Mouse (Mus musculus) heart, embryonic 12.5 days (tissue): ENCODE measurements at regions not wholly inside any gene's neighbourhood (a gene's known extent, or its start where the extent isn't known, plus 50 kb on each side); places are given as distances from the start of the nearest gene placed in this dataset.

Experiments used
- ATAC-seq: fragments of 200-750 bp; cut with Nextera tagmentation; 2 replicates; pipeline ENCODE4 v1.8.0; 2017; ENCODE audit warnings: moderate TSS enrichment, moderate library complexity; ENCODE audit not compliant: insufficient number of reproducible peaks, low FRiP score
- H3K27ac ChIP-seq: fragments of 300-500 bp; sonication (generic); 2 replicates; pipeline ENCODE4 v1.5.1; 2016; ENCODE audit warnings: mild to moderate bottlenecking, moderate library complexity; ENCODE audit not compliant: poor library complexity, severe bottlenecking
- H3K27me3 ChIP-seq: fragments of 300-500 bp; sonication (generic); replicated peaks from 2 replicates; pipeline ENCODE4 v1.6.1; 2016; ENCODE audit warnings: mild to moderate bottlenecking, moderate library complexity
- H3K36me3 ChIP-seq: fragments of 300-500 bp; sonication (generic); 2 replicates; pipeline ENCODE4 v1.6.1; 2016; ENCODE audit warnings: mild to moderate bottlenecking, moderate library complexity
- H3K4me1 ChIP-seq: fragments of 300-500 bp; sonication (generic); replicated peaks from 2 replicates; pipeline ENCODE4 v1.6.1; 2016; ENCODE audit warnings: mild to moderate bottlenecking
- H3K4me2 ChIP-seq: fragments of 300-500 bp; sonication (generic); 2 replicates; pipeline ENCODE4 v1.6.1; 2016; ENCODE audit warnings: mild to moderate bottlenecking, moderate library complexity
- H3K4me3 ChIP-seq: fragments of 300-500 bp; sonication (generic); 2 replicates; pipeline ENCODE4 v1.5.1; 2016; ENCODE audit warnings: mild to moderate bottlenecking
- H3K9ac ChIP-seq: fragments of 300-500 bp; sonication (generic); 2 replicates; pipeline ENCODE4 v1.6.1; 2016; ENCODE audit warnings: mild to moderate bottlenecking, moderate library complexity
- H3K9me3 ChIP-seq: fragments of 300-500 bp; sonication (generic); replicated peaks from 2 replicates; pipeline ENCODE4 v1.6.1; 2016; ENCODE audit warnings: mild to moderate bottlenecking, moderate library complexity
- WGBS: fragments of 180-500 bp; shearing (Covaris S2); methylation state at CpG from one replicate; pipeline ENCODE4 v1.1.7; 2016; 5-methylcytosine and 5-hydroxymethylcytosine counted together

DNA sequence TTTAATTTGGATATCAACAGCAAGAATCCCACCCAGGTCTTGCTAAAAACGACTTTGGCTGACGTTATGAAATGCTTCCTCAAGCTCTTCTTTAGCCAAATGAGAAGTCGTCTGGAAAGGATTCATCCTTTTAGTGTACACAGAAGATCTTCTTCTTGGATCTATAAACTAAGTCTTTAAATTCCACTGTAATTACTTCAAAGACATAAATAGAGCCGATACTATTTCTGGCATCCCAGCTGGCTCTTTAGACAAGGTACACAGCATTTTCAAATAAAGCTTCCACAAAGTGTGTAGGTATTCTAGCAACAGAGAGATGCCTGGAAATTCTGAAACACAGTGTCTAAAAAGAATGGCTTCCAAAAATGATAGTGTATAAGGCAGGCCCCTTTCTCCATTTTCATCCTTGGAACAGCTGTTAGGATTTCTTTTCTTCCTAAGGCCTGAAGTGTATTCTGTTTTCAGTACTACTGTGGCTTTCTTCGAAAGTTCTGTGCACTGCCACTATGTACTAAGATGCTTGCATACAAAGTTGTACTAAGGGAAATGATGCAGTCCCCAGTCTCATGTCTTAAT, 371.4 kb downstream of the Inhba start:
- no peak overlapping the region for H3K4me3 ChIP-seq
- no peak overlapping the region for H3K4me2 ChIP-seq
- no peak for ATAC-seq
- H3K27ac ChIP-seq, result no peak overlapping the region
- H3K36me3 ChIP-seq, result no peaks in the 10 kb centered on the region
- no peaks in the 10 kb centered on the region for H3K4me1 ChIP-seq
- no peak overlapping the region for H3K9ac ChIP-seq
- WGBS, result 70% methylated on average over 5 of the region's 5 CpGs
- H3K27me3 ChIP-seq, result no peaks in the 10 kb centered on the region
- no peaks in the 10 kb centered on the region for H3K9me3 ChIP-seq

DNA sequence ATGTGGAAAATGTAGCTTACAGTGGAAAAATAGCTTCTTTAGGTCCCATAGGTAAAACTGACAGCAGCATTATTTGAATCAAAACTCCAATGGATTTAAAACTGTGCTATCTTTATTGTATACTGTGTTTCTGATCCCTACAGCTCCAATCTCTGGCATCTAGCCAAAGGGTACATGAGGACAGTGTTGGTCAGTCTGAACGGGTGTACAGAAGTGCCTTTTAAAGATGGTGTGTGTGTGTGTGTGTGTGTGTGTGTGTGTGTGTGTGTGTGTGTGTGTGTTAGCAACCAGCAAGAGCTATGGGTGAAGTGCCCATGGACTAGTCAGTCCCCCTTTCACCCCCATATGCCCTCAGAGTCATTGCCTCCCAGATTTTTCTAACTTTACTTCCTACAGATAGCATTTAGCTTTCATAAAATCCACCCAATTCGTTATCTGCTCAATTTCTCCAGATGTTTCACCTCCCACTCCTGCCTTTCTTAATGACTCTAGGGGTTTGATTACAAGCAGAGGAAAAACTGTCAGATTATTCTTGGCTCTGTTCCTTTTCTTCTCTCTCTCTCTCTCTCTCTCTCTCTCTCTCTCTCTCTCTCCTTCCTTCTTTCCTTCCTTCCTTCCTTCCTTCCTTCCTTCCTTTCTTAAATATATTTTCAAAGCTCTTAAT, 404.8 kb downstream of the Inhba start:
- no peak overlapping the region for H3K4me3 ChIP-seq
- ATAC-seq, result 0 out of 2 replicates have a peak, but pooled peaks have one; percentile 36
- H3K9ac ChIP-seq, result no peak overlapping the region
- WGBS, result 11% methylated on average over 2 of the region's 2 CpGs
- no peaks in the 10 kb centered on the region for H3K9me3 ChIP-seq
- no peaks in the 10 kb centered on the region for H3K36me3 ChIP-seq
- peaks cover 3% of the 10 kb centered on the region; the same call in 1 of the 2 replicates for H3K4me1 ChIP-seq
- no peaks in the 10 kb centered on the region for H3K27me3 ChIP-seq
- no peak overlapping the region for H3K27ac ChIP-seq
- no peak overlapping the region for H3K4me2 ChIP-seq

DNA sequence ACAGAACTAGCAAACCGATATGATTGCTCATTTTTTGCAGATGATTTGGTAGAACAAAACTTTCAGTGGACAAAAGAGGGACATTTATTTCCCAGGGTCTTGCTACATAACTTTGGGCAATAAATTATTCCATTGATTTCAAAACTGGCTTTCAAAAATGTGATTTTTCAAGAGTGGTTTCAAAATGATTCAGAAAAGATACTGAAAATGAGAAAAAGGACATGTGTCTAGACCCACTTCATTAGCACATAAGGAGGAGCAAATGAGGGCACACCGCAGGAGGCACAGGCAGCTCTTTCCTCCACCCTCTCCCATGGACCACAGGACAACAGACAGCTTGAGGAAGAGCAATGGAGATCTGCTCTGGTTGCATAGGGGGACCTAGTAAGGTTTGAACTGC, 412.5 kb downstream of the Inhba start:
- WGBS, result 69% methylated on average over 2 of the region's 2 CpGs
- H3K27me3 ChIP-seq, result no peaks in the 10 kb centered on the region

DNA sequence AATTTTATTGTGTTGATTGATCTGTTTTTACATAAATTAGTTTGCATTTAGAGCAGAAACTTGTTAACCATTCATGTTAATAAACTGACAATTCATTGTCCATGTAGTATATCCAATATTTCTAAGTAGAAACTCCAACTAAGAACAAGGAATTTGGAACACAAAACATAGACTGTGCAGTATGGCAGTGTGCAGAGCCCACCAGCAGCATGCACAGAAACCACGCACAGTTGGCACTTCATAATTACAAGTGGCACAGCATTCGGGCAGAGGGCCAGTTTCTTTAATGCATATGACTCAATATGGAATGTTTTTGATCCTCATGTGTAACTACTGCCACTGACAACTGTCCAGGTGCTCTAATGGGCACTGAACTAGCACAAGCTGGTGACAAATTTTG, 423.8 kb downstream of the Inhba start:
- H3K4me1 ChIP-seq, result no peaks in the 10 kb centered on the region
- no peak overlapping the region for H3K9ac ChIP-seq
- H3K27ac ChIP-seq, result no peak overlapping the region
- H3K36me3 ChIP-seq, result no peaks in the 10 kb centered on the region
- no peaks in the 10 kb centered on the region for H3K27me3 ChIP-seq
- no peaks in the 10 kb centered on the region for H3K9me3 ChIP-seq
- no peak overlapping the region for H3K4me2 ChIP-seq
- 74% methylated on average over 2 of the region's 2 CpGs for WGBS
- H3K4me3 ChIP-seq, result no peak overlapping the region
- no peak for ATAC-seq

More for the DNA sequence above, 412.5 kb downstream of the Inhba start:
- H3K9ac ChIP-seq, result no peak overlapping the region
- no peak overlapping the region for H3K4me2 ChIP-seq
- no peak overlapping the region for H3K27ac ChIP-seq
- no peak overlapping the region for H3K4me3 ChIP-seq
- H3K36me3 ChIP-seq, result no peaks in the 10 kb centered on the region
- H3K4me1 ChIP-seq, result no peaks in the 10 kb centered on the region
- no peaks in the 10 kb centered on the region for H3K9me3 ChIP-seq
- no peak for ATAC-seq

DNA sequence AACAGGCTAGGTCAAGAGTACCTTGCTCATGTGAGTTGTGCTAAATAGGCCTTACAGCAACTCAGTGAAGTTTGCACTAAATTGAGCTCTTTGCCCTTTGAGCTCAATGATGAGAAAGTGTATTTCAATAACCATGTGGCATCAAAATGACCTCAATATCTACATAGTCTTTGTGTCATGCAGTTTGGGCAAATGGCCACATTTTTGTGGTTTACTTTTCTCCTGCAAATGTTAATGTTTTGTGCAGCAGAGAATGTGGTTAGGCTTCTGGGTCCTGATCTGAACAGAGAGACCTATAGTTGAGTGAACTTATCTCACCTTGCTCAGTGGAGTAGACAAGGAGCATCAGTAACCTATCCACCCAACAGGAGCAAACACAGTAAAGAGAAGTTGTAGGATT, 441.6 kb downstream of the Inhba start:
- no peak for ATAC-seq

DNA sequence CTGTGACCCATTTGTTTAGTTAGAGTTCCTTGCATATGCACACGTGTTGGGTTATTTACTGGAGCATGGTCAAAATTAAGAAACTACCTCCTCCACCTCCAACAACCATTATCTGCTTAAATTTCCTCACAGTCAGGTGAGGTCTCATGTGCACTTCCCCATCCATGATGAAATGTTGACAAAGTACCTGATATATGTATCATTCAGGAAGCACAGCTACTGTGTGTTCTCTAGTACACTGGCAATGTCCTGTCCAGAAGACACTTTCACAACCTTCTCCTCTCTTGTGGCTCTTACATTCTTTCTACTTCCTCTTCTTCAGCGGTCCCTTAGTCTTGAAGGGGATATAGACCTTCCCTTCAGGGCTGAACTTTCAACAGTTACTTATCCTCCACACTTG, 448.1 kb downstream of the Inhba start:
- 62% methylated on average over 2 of the region's 2 CpGs for WGBS
- Histone ChIP-seq H3K9ac (no peak overlapping the region), H3K9me3 (no peaks in the 10 kb centered on the region), H3K27ac (no peak overlapping the region), H3K36me3 (no peaks in the 10 kb centered on the region), H3K4me3 (no peak overlapping the region), H3K4me2 (no peak overlapping the region), H3K4me1 (peaks cover 1% of the 10 kb centered on the region), H3K27me3 (no peaks in the 10 kb centered on the region)
- no peak for ATAC-seq

More for the DNA sequence above, 441.6 kb downstream of the Inhba start:
- no peak overlapping the region for H3K27ac ChIP-seq
- H3K4me3 ChIP-seq, result no peak overlapping the region
- H3K4me1 ChIP-seq, result peaks cover 9% of the 10 kb centered on the region
- no peaks in the 10 kb centered on the region for H3K27me3 ChIP-seq
- no peak overlapping the region for H3K9ac ChIP-seq
- H3K36me3 ChIP-seq, result no peaks in the 10 kb centered on the region
- H3K4me2 ChIP-seq, result no peak overlapping the region
- no peaks in the 10 kb centered on the region for H3K9me3 ChIP-seq

DNA sequence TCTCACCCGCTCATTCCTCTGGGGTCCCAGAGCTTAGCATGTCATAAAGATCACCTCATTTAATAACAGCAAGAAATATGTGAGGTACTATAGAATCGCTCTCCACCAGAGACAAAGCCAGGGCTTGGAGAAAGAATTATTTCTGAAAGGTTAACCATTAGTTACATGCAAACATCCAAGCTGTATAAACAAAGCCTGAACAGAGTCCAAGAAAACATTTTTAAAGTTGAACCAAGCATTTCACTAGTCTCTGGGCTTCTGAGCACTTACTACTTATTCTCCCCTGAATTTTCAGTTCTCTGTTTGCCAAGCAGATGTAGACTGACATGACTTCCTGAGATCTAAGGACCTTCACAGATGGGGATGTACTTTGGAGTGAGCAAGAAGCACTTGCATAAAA, 450.0 kb downstream of the Inhba start:
- ATAC-seq, result no peak
- H3K4me2 ChIP-seq, result no peak overlapping the region
- no peak overlapping the region for H3K9ac ChIP-seq
- no peaks in the 10 kb centered on the region for H3K27me3 ChIP-seq
- H3K36me3 ChIP-seq, result no peaks in the 10 kb centered on the region
- H3K9me3 ChIP-seq, result no peaks in the 10 kb centered on the region
- H3K4me3 ChIP-seq, result no peak overlapping the region
- WGBS, result 90% methylated on average over 2 of the region's 2 CpGs
- no peak overlapping the region for H3K27ac ChIP-seq
- H3K4me1 ChIP-seq, result no peaks in the 10 kb centered on the region

DNA sequence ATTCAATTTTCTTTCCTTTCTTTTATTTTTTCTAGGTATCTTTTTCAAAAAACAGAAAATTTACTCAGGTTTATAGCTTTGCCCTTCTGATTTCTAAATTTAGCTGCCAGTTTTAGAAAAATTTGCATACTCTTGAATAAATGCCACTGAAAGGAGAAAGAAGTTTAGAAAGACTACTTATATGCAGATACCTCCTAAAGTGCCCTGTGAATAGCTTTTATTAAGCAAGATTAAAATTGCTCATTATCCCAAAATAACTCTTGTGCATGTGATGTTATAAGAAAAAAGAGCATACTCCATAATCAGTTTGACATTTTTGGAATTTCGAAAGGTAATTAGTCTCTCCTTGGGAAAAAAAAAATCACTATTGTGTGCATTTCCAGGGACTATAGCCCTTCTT, 453.2 kb downstream of the Inhba start:
- Histone ChIP-seq H3K4me2 (no peak overlapping the region), H3K27me3 (no peaks in the 10 kb centered on the region), H3K27ac (no peak overlapping the region), H3K9ac (no peak overlapping the region), H3K36me3 (no peaks in the 10 kb centered on the region), H3K4me3 (no peak overlapping the region), H3K9me3 (no peaks in the 10 kb centered on the region), H3K4me1 (no peaks in the 10 kb centered on the region)
- ATAC-seq, result no peak
- 82% methylated on average over 1 of the region's 1 CpGs for WGBS

DNA sequence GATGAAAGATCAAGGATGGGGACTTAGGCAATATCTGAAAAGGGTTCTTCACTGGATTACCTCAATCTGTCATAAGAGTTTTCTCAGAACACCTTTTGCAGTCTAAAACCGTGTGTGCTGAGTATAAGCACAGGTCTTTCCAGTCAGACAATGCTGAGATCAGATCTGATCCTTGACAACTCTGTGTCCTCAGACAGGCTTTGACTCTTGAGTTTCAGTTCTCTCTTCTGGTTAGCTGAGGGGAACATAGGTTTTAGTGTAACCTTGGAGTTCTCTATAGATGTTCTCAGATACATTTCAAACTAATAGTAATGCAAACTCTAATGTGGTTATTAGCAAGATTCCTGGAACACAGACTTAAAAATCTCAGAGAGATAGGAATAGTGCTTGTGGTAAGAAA, 453.7 kb downstream of the Inhba start:
- Histone ChIP-seq H3K9ac (no peak overlapping the region), H3K9me3 (no peaks in the 10 kb centered on the region), H3K27me3 (no peaks in the 10 kb centered on the region), H3K36me3 (no peaks in the 10 kb centered on the region), H3K4me2 (no peak overlapping the region), H3K4me3 (no peak overlapping the region), H3K27ac (no peak overlapping the region), H3K4me1 (no peaks in the 10 kb centered on the region)
- no peak for ATAC-seq
- 58% methylated on average over 1 of the region's 1 CpGs for WGBS

DNA sequence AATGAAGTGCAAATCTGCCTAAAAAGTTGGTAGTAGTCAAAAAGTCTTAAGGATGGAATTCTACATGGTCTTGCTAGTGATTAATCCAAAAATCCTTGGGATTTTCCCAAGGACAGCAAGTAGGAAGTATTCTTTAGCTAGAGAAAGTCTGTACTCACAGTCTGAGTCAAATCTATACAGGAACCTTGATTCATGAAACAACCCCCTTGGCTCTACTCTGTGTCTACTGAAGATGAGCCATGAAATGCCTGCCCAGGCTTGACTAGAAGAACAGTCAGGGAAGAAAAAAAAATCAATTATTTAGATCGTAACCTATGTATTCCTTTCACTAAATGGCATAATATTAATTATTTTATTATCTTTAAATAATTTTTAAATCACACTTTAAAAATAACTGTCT, 454.2 kb downstream of the Inhba start:
- WGBS, result 83% methylated on average over 1 of the region's 1 CpGs
- Histone ChIP-seq H3K4me2 (no peak overlapping the region), H3K9ac (no peak overlapping the region), H3K4me3 (no peak overlapping the region), H3K27me3 (no peaks in the 10 kb centered on the region), H3K27ac (no peak overlapping the region), H3K4me1 (no peaks in the 10 kb centered on the region), H3K9me3 (no peaks in the 10 kb centered on the region), H3K36me3 (no peaks in the 10 kb centered on the region)
- no peak for ATAC-seq

DNA sequence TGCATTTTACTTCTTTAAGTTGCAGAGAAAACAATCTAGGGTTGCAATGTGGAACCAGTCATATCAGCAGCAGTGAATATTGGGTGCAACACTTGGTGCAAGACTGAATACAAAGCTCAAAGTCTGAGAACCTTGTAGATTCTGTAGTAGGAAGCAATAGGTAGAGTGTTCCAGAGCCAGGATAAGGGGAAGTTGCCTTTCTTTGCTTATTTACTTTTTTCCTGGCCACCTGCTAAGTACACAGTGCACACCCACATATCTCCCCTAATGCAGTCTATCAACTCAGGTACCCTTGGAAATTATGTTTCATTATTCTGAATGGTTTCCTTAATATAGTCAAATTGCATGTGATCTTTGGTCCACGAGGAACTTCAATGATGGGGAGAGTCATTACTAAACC, 464.9 kb downstream of the Inhba start:
- Histone ChIP-seq H3K4me1 (no peaks in the 10 kb centered on the region), H3K4me2 (no peak overlapping the region), H3K27me3 (no peaks in the 10 kb centered on the region), H3K36me3 (no peaks in the 10 kb centered on the region), H3K9me3 (no peaks in the 10 kb centered on the region), H3K4me3 (no peak overlapping the region), H3K27ac (no peak overlapping the region), H3K9ac (no peak overlapping the region)
- WGBS, result 61% methylated on average over 1 of the region's 1 CpGs
- no peak for ATAC-seq

DNA sequence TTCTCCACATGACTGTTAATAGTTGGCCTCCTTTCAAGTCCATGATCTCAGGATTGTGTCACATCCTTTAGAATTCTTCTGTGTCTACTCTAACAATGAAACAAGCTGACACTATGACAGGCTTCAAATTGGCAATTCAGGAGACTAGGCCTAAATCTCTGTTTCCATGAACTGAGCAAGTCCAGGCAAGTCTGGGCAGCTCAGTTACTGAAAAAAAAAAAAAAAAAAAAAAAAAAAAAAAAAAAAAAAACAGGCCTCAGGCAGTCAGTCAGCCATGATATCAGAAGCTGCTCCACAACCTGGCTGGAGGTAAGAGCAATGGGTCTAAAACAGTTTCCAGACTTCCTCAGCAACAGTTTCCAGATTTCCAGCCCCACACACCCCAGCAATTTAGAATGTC, 475.6 kb downstream of the Inhba start:
- no peaks in the 10 kb centered on the region for H3K4me1 ChIP-seq
- no peaks in the 10 kb centered on the region for H3K36me3 ChIP-seq
- no peak overlapping the region for H3K4me3 ChIP-seq
- H3K27me3 ChIP-seq, result no peaks in the 10 kb centered on the region
- no peak for ATAC-seq
- no peak overlapping the region for H3K4me2 ChIP-seq
- H3K9ac ChIP-seq, result no peak overlapping the region
- no peaks in the 10 kb centered on the region for H3K9me3 ChIP-seq
- H3K27ac ChIP-seq, result no peak overlapping the region
